Mouse (Mus musculus): ENCODE measurements around the gene C1qtnf1. TPM values are rescaled to one million over a fixed set of nuclear protein-coding genes. Genes with fewer than 3 reads are reported as not detected.

C1qtnf1 gene
- total RNA-seq, 2 experiments from 2014 or later: 4.6 to 4.9 TPM

GRCm38 (mm10) chr11:118488907-118489270 lies 60.9 kb downstream of the C1qtnf1 start:
- no peak for DNase-seq (ENCODE audit: low spot score in 2 of 2)

GRCm38 (mm10) chr11:118490566-118491218 lies 62.7 kb downstream of the C1qtnf1 start:
- peak in 1 of 2 experiments; percentile 52 for DNase-seq (ENCODE audit: low spot score in 2 of 2)

More at GRCm38 (mm10) chr11:118488907-118489270, 60.9 kb downstream of the C1qtnf1 start:
- intact Hi-C loops (cut with DNase I): no loop called here

GRCm38 (mm10) chr11:118491230-118491629 lies 63.2 kb downstream of the C1qtnf1 start:
- DNase-seq (ENCODE audit: low spot score in 2 of 2): no peak
- intact Hi-C loops (cut with DNase I): loop anchor here (2.0 kb wide), 1 partner anchor 44 kb away; no protein-coding TSS in a partner anchor

More at GRCm38 (mm10) chr11:118490566-118491218, 62.7 kb downstream of the C1qtnf1 start:
- intact Hi-C loops (cut with DNase I): loop anchor here (2.0 kb wide), 1 partner anchor 44 kb away; no protein-coding TSS in a partner anchor

GRCm38 (mm10) chr11:118493458-118493857 lies 65.5 kb downstream of the C1qtnf1 start:
- intact Hi-C loops (cut with DNase I): no loop called here
- DNase-seq (ENCODE audit: low spot score in 2 of 2): no peak

- intact Hi-C loops (cut with DNase I): no loop called here
- no peak for DNase-seq (ENCODE audit: low spot score in 2 of 2)
These were observed 66.2 kb downstream of the C1qtnf1 start for GRCm38 (mm10) chr11:118494001-118494737.

GRCm38 (mm10) chr11:118495065-118495464 lies 67.1 kb downstream of the C1qtnf1 start:
- DNase-seq (ENCODE audit: low spot score in 2 of 2): peak; percentile 59 to 64
- intact Hi-C loops (cut with DNase I): no loop called here

GRCm38 (mm10) chr11:118496066-118496689 lies 68.2 kb downstream of the C1qtnf1 start:
- intact Hi-C loops (cut with DNase I): no loop called here
- DNase-seq (ENCODE audit: low spot score in 2 of 2): no peak

Other genes with a start within 250 kb of the C1qtnf1 start
- 10 to 100 TPM; 65.9 to 67.3 TPM for gene Cyth1, start 179.6 kb upstream of the C1qtnf1 start, total RNA-seq (2021)
- 10 to 100 TPM; 26.8 to 32.2 TPM for gene Usp36, start 138.0 kb upstream of the C1qtnf1 start, total RNA-seq (2021)
- gene Cep295nl, start 85.7 kb upstream of the C1qtnf1 start, total RNA-seq (2021): 1 to 10 TPM; 1.3 to 1.8 TPM
- gene Timp2, start 72.5 kb upstream of the C1qtnf1 start, total RNA-seq (2021): 100 to 1,000 TPM; 214 to 247 TPM
- 10 to 100 TPM; 20.5 to 21.2 TPM for gene Lgals3bp, start 26.1 kb upstream of the C1qtnf1 start, total RNA-seq (2021)
- gene Cant1, start 9.1 kb upstream of the C1qtnf1 start, total RNA-seq (2021): 10 to 100 TPM; 36.5 to 37.0 TPM
- gene Engase, start 48.6 kb downstream of the C1qtnf1 start, total RNA-seq (2021): 10 to 100 TPM; 10.8 to 11.1 TPM